Mouse (Mus musculus) brain, embryonic 14.5 days (tissue): Measurements from ENCODE around the gene Fbxl17.

Source experiments
- CTCF ChIP-seq: fragments of 200-500 bp; IDR thresholded peaks from 2 replicates; pipeline ENCODE4 v1.5.1; 2012; ENCODE audit warnings: inconsistent platforms, mild to moderate bottlenecking, moderate library complexity, borderline replicate concordance; ENCODE audit not compliant: insufficient read depth, insufficient read length; ENCODE audit errors: extremely low read depth
- POLR2A ChIP-seq: fragments of 200-500 bp; IDR thresholded peaks from 2 replicates; pipeline ENCODE4 v1.6.1; 2012; ENCODE audit warnings: mild to moderate bottlenecking, inconsistent platforms, borderline replicate concordance; ENCODE audit not compliant: poor library complexity, insufficient read depth, insufficient read length, severe bottlenecking; ENCODE audit errors: extremely low read depth

DNA sequence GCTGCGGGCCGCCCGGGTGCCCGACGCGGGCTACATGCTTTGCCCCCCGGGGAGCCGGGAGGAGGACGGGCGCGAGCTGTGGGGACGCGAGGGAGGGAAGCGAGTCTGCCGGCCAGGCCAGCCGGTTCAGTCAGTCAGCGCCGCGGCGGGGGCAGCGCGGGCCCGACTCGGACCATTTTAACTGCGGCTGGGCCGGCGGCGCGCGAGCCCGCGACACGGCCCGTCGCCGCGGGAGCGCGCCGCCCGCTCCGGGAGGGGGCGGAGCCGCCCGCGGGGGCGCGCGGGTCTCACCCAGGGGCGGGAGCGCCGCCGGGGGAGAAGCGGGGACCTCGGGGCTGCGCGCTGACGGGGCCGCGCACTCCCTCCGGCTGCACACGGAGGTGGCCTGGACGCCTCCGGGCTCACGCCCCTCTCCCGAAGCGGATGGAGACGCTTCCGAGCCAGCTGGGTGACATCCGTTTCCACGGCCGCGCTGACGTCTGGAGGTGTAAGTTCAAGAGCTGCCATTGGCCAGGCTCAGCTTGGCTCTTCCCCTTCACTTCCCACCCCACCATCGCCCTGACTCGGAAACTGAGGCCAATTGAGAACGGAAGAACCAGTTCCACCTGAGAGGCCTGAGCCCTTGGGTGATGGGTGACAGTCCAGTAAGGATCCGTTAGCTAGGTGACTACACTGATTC, 478 bp upstream of the Fbxl17 start:
- TF ChIP-seq CTCF (no peak), POLR2A (peak; percentile 93)
